Mouse (Mus musculus) liver, postnatal 0 days (tissue): Measurements from ENCODE around the gene Dop1b.

Experiments
- CTCF ChIP-seq: sonication (generic); IDR thresholded peaks from 2 replicates; pipeline ENCODE4 v1.5.1; 2016; ENCODE audit warnings: antibody characterized with exemption, low read depth
- EP300 ChIP-seq: IDR thresholded peaks from 2 replicates; pipeline ENCODE4 v1.6.1; 2016; ENCODE audit warnings: antibody characterized with exemption, low read depth, mild to moderate bottlenecking

DNA sequence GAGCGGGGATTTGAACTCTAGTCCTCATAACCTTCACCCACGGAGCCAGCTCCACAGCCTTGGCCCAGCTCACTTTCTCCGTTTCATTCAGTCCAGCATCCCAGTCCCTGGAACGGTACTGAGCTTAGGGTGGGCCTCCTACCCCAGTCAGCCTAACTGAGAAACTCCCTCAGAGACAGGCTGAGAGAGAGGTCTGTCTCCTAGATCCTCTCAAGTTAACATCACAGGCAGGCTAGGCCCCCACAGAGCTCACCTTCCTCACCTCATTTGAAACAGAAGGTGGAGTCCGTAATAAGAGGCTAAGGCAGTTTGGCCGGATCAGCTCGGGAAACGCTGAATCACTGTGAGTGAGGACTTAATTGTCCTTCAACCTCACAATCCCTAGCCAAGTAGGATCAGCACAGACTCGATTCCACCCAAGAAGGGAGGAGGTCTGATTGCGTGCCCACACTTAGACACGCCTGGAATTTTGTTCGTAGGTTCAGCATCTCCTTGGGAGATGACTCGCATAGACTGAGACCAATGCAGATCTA, 29.5 kb upstream of the Dop1b start:
- no peak for TF ChIP-seq CTCF
- no peak for TF ChIP-seq EP300
